Mouse (Mus musculus): ENCODE measurements around the gene Kcnj9. TPM values are rescaled to one million over a fixed set of nuclear protein-coding genes. Genes with fewer than 3 reads are reported as not detected.

Gene Kcnj9
- polyA plus RNA-seq, 1 experiment from 2014 or later, result 1.3 TPM

DNA sequence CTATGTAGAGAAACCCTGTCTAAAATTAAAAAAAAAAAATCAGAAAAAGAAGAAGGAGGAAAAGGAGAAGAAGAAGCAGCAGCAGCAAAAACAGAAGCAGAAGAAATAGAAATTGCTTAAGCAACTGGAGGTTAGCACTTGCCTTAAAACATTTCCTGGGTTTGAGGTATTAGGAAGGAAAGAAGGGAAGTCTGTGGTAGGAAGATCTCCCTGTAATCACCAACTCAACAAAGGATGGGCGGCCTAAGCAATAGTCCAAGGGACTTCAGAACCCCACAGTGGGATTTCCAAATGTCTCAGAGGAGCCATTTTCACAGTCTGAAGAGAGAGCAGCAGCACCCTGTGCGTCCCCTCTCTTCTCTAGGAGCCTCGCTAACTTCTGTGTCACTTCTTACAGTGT, 23.3 kb upstream of the Kcnj9 start:
- Histone ChIP-seq H3K27me3 (replicated peaks; ENCODE audit: control insufficient read depth, insufficient read depth, low read length) (no peaks in the 10 kb centered on the region), H3K9ac (ENCODE audit: low read length) (no peak overlapping the region), H3K9me3 (replicated peaks; ENCODE audit: control insufficient read depth, low read length) (no peaks in the 10 kb centered on the region), H3K4me2 (ENCODE audit: low read length) (no peak overlapping the region), H3K4me3 (ENCODE audit: low read depth, low read length) (no peak overlapping the region), H3K27ac (ENCODE audit: low read depth, low read length) (no peak overlapping the region), H3K36me3 (ENCODE audit: control insufficient read depth, insufficient read depth, low read length) (no peaks in the 10 kb centered on the region), H3K4me1 (ENCODE audit: control insufficient read depth, insufficient read depth, low read length) (peaks cover 33% of the 10 kb centered on the region)
- 96% methylated on average over 3 of the region's 3 CpGs for WGBS
- no peak for ATAC-seq
- no peak for DNase-seq (ENCODE audit: low spot score)

DNA sequence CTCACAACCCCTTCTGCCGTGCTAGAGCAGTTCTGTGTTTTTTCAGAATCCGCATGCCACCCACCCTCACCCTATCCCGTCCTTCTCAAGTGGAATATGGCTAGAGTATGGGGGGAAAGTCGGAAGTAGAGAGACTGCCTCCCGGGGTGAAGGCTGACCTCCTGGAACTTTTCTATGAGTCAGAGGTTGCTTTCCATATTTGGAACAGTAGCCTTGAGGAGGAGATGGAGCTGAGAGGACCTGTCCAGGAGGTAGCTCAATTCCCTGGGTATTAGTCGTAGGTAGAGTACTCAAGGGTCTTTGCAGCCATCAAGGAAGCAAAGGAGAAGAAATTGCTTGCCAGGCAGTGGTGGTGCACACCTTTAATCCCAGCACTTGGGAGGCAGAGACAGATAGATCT, 22.9 kb upstream of the Kcnj9 start:
- Histone ChIP-seq H3K4me2 (ENCODE audit: low read length) (no peak overlapping the region), H3K4me1 (ENCODE audit: control insufficient read depth, insufficient read depth, low read length) (peaks cover 33% of the 10 kb centered on the region), H3K9me3 (replicated peaks; ENCODE audit: control insufficient read depth, low read length) (no peaks in the 10 kb centered on the region), H3K27me3 (replicated peaks; ENCODE audit: control insufficient read depth, insufficient read depth, low read length) (no peaks in the 10 kb centered on the region), H3K36me3 (ENCODE audit: control insufficient read depth, insufficient read depth, low read length) (no peaks in the 10 kb centered on the region), H3K27ac (ENCODE audit: low read depth, low read length) (no peak overlapping the region), H3K4me3 (ENCODE audit: low read depth, low read length) (no peak overlapping the region), H3K9ac (ENCODE audit: low read length) (no peak overlapping the region)
- ATAC-seq (no peak), DNase-seq (ENCODE audit: low spot score) (no peak)
- WGBS, result 76% methylated on average over 6 of the region's 6 CpGs

DNA sequence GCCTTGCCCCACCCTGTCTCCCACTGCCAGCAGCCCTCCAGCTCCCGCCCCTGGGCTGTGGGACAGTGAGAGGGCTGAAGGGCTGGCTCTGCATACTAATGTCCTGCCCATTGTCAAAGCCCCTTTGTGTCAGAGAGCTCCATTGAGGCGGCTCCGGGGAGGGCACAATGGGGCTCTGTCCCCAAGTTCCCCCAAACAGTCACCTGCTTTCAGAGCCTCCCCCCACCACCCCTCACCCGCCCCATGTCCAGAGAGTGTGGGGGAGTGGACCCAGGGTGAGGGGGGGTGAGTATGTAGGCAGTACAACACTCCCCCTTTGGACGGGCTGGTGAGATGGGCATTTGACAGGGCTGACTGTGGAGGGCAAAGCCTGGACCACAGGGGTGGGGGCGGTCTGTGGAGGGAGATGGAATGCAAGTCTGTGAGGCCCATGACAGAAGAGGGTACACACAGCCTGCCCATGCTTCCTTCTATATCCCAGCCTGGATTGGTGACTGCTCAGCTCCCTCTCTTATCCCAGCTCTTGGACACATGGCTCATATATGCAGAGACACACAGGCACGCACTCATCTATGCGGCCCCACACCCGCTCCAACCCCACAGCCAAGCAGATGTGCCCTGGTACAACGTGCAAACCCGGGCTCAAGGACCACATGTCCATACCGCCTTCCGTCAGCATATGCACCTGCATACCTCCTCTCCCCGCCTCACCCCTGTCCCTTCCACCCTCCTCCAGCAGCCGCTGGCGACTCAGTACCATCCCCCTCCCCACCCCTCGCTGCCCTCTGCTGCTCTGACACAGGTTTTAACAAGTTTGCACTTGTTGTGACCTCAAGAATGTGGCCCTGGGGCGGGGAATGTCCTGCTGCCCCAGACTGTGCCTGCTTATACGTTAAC, 21.0 kb upstream of the Kcnj9 start:
- ATAC-seq, result peak; percentile 97
- Histone ChIP-seq H3K9ac (ENCODE audit: low read length) (peak overlapping the region; percentile 49), H3K4me1 (ENCODE audit: control insufficient read depth, insufficient read depth, low read length) (peaks cover 30% of the 10 kb centered on the region), H3K4me3 (ENCODE audit: low read depth, low read length) (no peak overlapping the region), H3K27ac (ENCODE audit: low read depth, low read length) (peak overlapping the region; percentile 90), H3K27me3 (replicated peaks; ENCODE audit: control insufficient read depth, insufficient read depth, low read length) (no peaks in the 10 kb centered on the region), H3K36me3 (ENCODE audit: control insufficient read depth, insufficient read depth, low read length) (no peaks in the 10 kb centered on the region), H3K4me2 (ENCODE audit: low read length) (peak overlapping the region; percentile 35), H3K9me3 (replicated peaks; ENCODE audit: control insufficient read depth, low read length) (no peaks in the 10 kb centered on the region)
- DNase-seq (ENCODE audit: low spot score), result peak; percentile 92
- WGBS, result under 1% methylated on average over 19 of the region's 19 CpGs

DNA sequence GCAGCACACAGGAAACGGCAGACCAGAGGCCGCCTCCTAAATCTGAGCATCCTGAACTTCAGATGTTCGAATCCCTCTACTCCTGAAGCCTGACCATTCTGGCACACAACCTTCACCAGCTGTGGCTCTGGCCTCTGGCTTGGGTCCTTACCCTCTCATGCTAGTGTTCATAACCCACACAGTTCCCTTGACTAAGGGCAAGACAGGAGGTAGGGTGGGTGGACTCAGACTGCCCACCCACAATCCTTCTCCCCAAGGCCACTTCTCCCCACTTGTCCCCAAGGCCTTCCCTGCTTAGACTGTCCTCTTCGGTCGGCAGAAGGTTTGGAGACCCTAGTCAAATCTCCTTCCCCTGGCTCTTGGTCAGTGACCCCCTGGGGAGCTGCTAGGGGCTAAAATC, 20.4 kb upstream of the Kcnj9 start:
- Histone ChIP-seq H3K9me3 (replicated peaks; ENCODE audit: control insufficient read depth, low read length) (no peaks in the 10 kb centered on the region), H3K9ac (ENCODE audit: low read length) (peak overlapping the region; percentile 49), H3K4me3 (ENCODE audit: low read depth, low read length) (no peak overlapping the region), H3K36me3 (ENCODE audit: control insufficient read depth, insufficient read depth, low read length) (no peaks in the 10 kb centered on the region), H3K4me2 (ENCODE audit: low read length) (peak overlapping the region; percentile 12; the same call in 1 of the 2 replicates), H3K4me1 (ENCODE audit: control insufficient read depth, insufficient read depth, low read length) (peaks cover 27% of the 10 kb centered on the region), H3K27me3 (replicated peaks; ENCODE audit: control insufficient read depth, insufficient read depth, low read length) (no peaks in the 10 kb centered on the region), H3K27ac (ENCODE audit: low read depth, low read length) (peak overlapping the region; percentile 90)
- peak; percentile 27 for ATAC-seq
- WGBS, result 26% methylated on average over 5 of the region's 5 CpGs
- DNase-seq (ENCODE audit: low spot score), result no peak

DNA sequence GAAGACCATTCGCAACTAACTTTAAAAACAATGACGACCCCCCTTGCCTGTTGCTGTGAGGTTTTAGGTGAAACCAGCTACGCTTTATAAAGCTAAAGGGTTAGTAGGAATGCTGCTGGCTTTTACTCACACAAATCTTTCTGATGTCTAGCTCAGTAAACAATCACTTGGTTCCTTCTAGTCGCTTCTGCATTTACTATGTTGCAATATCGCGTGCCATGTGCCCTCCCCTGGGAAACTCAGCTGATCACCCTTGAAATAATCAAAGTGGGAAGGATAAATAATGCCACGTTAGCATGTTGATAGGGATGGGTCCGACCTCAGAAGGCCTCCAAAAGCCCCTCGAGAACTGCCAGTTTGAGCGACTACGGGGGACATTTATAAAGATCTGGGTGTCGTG, 18.3 kb upstream of the Kcnj9 start:
- no peak overlapping the region for H3K9ac ChIP-seq (ENCODE audit: low read length)
- 0 out of 2 replicates have a peak overlapping the region, but pooled peaks have one; percentile 14 for H3K27ac ChIP-seq (ENCODE audit: low read depth, low read length)
- DNase-seq (ENCODE audit: low spot score) (no peak), ATAC-seq (no peak)
- H3K4me2 ChIP-seq (ENCODE audit: low read length), result no peak overlapping the region
- no peaks in the 10 kb centered on the region for H3K27me3 ChIP-seq (replicated peaks; ENCODE audit: control insufficient read depth, insufficient read depth, low read length)
- no peaks in the 10 kb centered on the region for H3K9me3 ChIP-seq (replicated peaks; ENCODE audit: control insufficient read depth, low read length)
- WGBS, result 90% methylated on average over 12 of the region's 12 CpGs
- H3K4me1 ChIP-seq (ENCODE audit: control insufficient read depth, insufficient read depth, low read length), result peaks cover 27% of the 10 kb centered on the region
- no peaks in the 10 kb centered on the region for H3K36me3 ChIP-seq (ENCODE audit: control insufficient read depth, insufficient read depth, low read length)
- H3K4me3 ChIP-seq (ENCODE audit: low read depth, low read length), result no peak overlapping the region

DNA sequence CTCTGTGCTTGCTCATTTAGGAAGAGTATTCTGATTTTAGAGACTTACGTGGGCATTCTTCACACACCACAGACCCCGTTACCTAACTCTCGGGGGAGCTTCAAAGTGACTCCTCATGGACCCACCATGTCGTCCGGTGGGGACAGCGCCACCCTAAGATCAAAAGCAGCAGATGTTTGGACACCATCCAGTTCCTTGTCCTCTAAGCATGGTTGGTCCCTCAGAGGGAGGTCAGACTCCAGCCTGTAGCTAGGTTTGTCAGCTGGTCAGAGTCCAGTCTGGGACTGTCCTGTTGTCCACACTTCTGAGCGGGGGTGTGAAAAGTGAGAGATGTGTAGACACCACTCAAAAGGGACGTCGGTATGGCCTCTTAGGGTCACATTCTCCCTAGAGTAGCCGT, 17.6 kb upstream of the Kcnj9 start:
- DNase-seq (ENCODE audit: low spot score), result no peak
- Histone ChIP-seq H3K27ac (ENCODE audit: low read depth, low read length) (no peak overlapping the region), H3K9me3 (replicated peaks; ENCODE audit: control insufficient read depth, low read length) (no peaks in the 10 kb centered on the region), H3K9ac (ENCODE audit: low read length) (no peak overlapping the region), H3K27me3 (replicated peaks; ENCODE audit: control insufficient read depth, insufficient read depth, low read length) (no peaks in the 10 kb centered on the region), H3K36me3 (ENCODE audit: control insufficient read depth, insufficient read depth, low read length) (no peaks in the 10 kb centered on the region), H3K4me1 (ENCODE audit: control insufficient read depth, insufficient read depth, low read length) (peaks cover 27% of the 10 kb centered on the region), H3K4me3 (ENCODE audit: low read depth, low read length) (no peak overlapping the region), H3K4me2 (ENCODE audit: low read length) (no peak overlapping the region)
- WGBS, result 92% methylated on average over 10 of the region's 10 CpGs
- ATAC-seq, result no peak

DNA sequence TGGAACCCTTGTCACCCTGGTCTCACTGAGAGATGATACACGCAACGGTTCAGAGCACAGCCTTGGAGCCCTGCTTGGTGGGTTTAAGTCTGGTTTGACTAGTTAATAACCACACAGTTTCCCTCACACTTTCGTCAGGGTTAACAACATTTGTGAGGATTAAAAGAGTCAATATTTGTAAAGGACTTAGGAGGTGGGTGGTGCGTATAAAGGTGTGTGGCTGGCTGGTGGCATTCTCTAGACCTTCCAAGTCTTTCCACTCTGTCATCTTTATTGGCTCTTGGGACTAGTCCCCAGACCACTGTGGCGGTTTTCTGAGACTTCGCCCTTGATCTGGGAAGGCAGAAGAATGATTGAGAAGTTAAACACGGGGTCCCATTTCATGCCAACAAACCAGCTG, 15.7 kb upstream of the Kcnj9 start:
- Histone ChIP-seq H3K4me3 (ENCODE audit: low read depth, low read length) (no peak overlapping the region), H3K36me3 (ENCODE audit: control insufficient read depth, insufficient read depth, low read length) (no peaks in the 10 kb centered on the region), H3K27ac (ENCODE audit: low read depth, low read length) (no peak overlapping the region), H3K9ac (ENCODE audit: low read length) (no peak overlapping the region), H3K9me3 (replicated peaks; ENCODE audit: control insufficient read depth, low read length) (no peaks in the 10 kb centered on the region), H3K4me1 (ENCODE audit: control insufficient read depth, insufficient read depth, low read length) (peaks cover 14% of the 10 kb centered on the region), H3K27me3 (replicated peaks; ENCODE audit: control insufficient read depth, insufficient read depth, low read length) (no peaks in the 10 kb centered on the region), H3K4me2 (ENCODE audit: low read length) (no peak overlapping the region)
- no peak for DNase-seq (ENCODE audit: low spot score)
- no peak for ATAC-seq
- WGBS, result 89% methylated on average over 7 of the region's 7 CpGs

DNA sequence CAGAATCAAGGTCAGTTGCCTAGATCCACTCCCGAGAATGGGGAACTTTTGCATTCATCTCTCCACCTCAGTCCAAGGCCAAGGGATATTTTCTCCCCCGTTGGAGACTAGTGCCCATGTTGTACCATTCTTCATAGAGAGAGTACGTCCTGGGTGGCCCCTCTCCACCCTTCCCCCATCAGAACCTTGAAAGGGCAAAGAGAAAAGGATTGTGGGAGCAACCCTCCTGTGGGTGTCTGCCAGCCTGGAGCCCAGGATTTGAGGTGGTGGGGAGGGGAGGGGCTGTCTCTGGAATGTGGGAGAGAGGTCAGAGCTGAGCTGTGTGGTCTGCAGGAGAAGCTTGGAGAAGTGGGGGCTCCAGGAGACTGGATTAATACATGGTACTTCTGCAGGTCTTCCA, 14.8 kb upstream of the Kcnj9 start:
- no peaks in the 10 kb centered on the region for H3K27me3 ChIP-seq (replicated peaks; ENCODE audit: control insufficient read depth, insufficient read depth, low read length)

DNA sequence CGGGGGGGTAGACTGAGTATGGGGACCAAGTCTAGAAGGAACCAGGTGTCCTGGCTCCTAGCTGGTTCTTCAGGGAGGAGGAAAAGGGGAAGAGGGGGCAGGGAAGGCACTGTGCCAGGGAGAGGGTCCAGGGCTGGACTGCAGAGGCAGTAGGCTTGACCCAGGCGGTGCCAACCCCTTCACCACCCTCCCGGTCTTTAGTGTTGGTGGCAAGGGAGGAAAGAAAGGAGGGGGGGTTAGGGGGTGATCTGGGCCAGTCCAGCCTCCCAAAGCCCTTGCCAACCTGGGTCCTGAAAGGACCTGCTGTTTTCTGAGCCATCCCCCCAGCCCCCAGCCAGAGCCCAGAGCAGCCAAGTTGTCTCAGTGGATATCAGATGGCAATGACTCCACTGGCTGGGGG, 13.6 kb upstream of the Kcnj9 start:
- DNase-seq (ENCODE audit: low spot score) (peak; percentile 58), ATAC-seq (peak; percentile 26; the same call in 1 of the 2 replicates)
- H3K4me3 ChIP-seq (ENCODE audit: low read depth, low read length), result no peak overlapping the region
- peak overlapping the region; percentile 34; the same call in 1 of the 2 replicates for H3K27ac ChIP-seq (ENCODE audit: low read depth, low read length)
- H3K9ac ChIP-seq (ENCODE audit: low read length), result no peak overlapping the region
- H3K4me1 ChIP-seq (ENCODE audit: control insufficient read depth, insufficient read depth, low read length), result peaks cover 5% of the 10 kb centered on the region; the same call in 1 of the 2 replicates
- H3K27me3 ChIP-seq (replicated peaks; ENCODE audit: control insufficient read depth, insufficient read depth, low read length), result no peaks in the 10 kb centered on the region
- H3K9me3 ChIP-seq (replicated peaks; ENCODE audit: control insufficient read depth, low read length), result no peaks in the 10 kb centered on the region
- peak overlapping the region; percentile 62 for H3K4me2 ChIP-seq (ENCODE audit: low read length)
- 75% methylated on average over 3 of the region's 3 CpGs for WGBS
- H3K36me3 ChIP-seq (ENCODE audit: control insufficient read depth, insufficient read depth, low read length), result no peaks in the 10 kb centered on the region

More for the DNA sequence above, 14.8 kb upstream of the Kcnj9 start:
- H3K36me3 ChIP-seq (ENCODE audit: control insufficient read depth, insufficient read depth, low read length), result no peaks in the 10 kb centered on the region
- peak overlapping the region; percentile 14; the same call in 1 of the 2 replicates for H3K4me2 ChIP-seq (ENCODE audit: low read length)
- WGBS, result 38% methylated on average over 3 of the region's 3 CpGs
- ATAC-seq (no peak), DNase-seq (ENCODE audit: low spot score) (no peak)
- H3K9ac ChIP-seq (ENCODE audit: low read length), result no peak overlapping the region
- H3K4me1 ChIP-seq (ENCODE audit: control insufficient read depth, insufficient read depth, low read length), result peaks cover 5% of the 10 kb centered on the region; the same call in 1 of the 2 replicates
- peak overlapping the region; percentile 33; the same call in 1 of the 2 replicates for H3K27ac ChIP-seq (ENCODE audit: low read depth, low read length)
- no peak overlapping the region for H3K4me3 ChIP-seq (ENCODE audit: low read depth, low read length)
- no peaks in the 10 kb centered on the region for H3K9me3 ChIP-seq (replicated peaks; ENCODE audit: control insufficient read depth, low read length)

Measured in forebrain, embryonic 14.5 days (tissue).